Mouse (Mus musculus): ENCODE results near the gene Aco1. TPM values are rescaled to one million over a fixed set of nuclear protein-coding genes. Genes with fewer than 3 reads are reported as not detected.

Gene Aco1
- polyA plus RNA-seq, 1 experiment from 2014 or later = 72.8 TPM

- no peak overlapping the region for H3K27ac ChIP-seq (ENCODE audit: low read depth, low read length)
- WGBS = 90% methylated on average over 8 of the region's 8 CpGs
- H3K4me2 ChIP-seq (replicated peaks; ENCODE audit: low read depth, low read length) = no peak overlapping the region
- H3K4me3 ChIP-seq (ENCODE audit: low read length) = no peak overlapping the region
- no peaks in the 10 kb centered on the region for H3K27me3 ChIP-seq (ENCODE audit: control insufficient read depth, insufficient read depth, low read length)
- 0 out of 2 replicates have a peak, but pooled peaks cover 1% of the 10 kb centered on the region for H3K4me1 ChIP-seq (ENCODE audit: control insufficient read depth, insufficient read depth, low read length)
- H3K9me3 ChIP-seq (ENCODE audit: control insufficient read depth, low read length) = no peaks in the 10 kb centered on the region
- no peak overlapping the region for H3K9ac ChIP-seq (ENCODE audit: low read depth, low read length)
- no peak for ATAC-seq (ENCODE audit: low FRiP score, low TSS enrichment)
- H3K36me3 ChIP-seq (ENCODE audit: control insufficient read depth, insufficient read depth, low read length) = no peaks in the 10 kb centered on the region
Measured at GRCm38 (mm10) chr4:40244035-40244434, 101.2 kb downstream of the Aco1 start.

Other genes with a start within 250 kb of the Aco1 start
- 10.2 and 12.2 TPM in 2 replicates for gene Ddx58, start 96.7 kb downstream of the Aco1 start, polyA plus RNA-seq (2014; fragmentation: Nextera tagmentation; extraction: Ambion mirVana)
- gene Smim27, start 126.5 kb downstream of the Aco1 start, polyA plus RNA-seq (2014; fragmentation: Nextera tagmentation; extraction: Ambion mirVana) = 28.6 and 55.2 TPM in 2 replicates
- 32.9 and 57.7 TPM in 2 replicates for gene Topors, start 126.8 kb downstream of the Aco1 start, polyA plus RNA-seq (2014; fragmentation: Nextera tagmentation; extraction: Ambion mirVana)
- gene Ndufb6, start 136.3 kb downstream of the Aco1 start, polyA plus RNA-seq (2014; fragmentation: Nextera tagmentation; extraction: Ambion mirVana) = 316 and 388 TPM in 2 replicates

Data from kidney, embryonic 14.5 days (tissue).